Mouse (Mus musculus) lung, adult 2 months (tissue): ENCODE measurements around the gene Nfix.

ENCODE experiments used
- CTCF ChIP-seq: fragments of 200-500 bp; IDR thresholded peaks from 2 replicates; pipeline ENCODE4 v1.5.1; 2011; ENCODE audit warnings: mild to moderate bottlenecking, low read length, control low read depth; ENCODE audit not compliant: insufficient read depth
- POLR2A ChIP-seq: fragments of 200-500 bp; IDR thresholded peaks from 2 replicates; pipeline ENCODE4 v1.6.1; 2011; ENCODE audit warnings: low read depth, mild to moderate bottlenecking, control low read depth, low read length, borderline replicate concordance; ENCODE audit errors: extremely low read depth

GRCm38 (mm10) chr8:84687705-84688100 is 112.4 kb downstream of the Nfix start, which contains the start of gene Nacc1:
- TF ChIP-seq CTCF (no peak), POLR2A (no peak)
